Mouse (Mus musculus) heart, adult 2 months (tissue): Measurements from ENCODE around the gene Map3k12. TPM values are rescaled to one million over a fixed set of nuclear protein-coding genes. Genes with fewer than 3 reads are reported as not detected.

Experiments used
- DNase-seq, 2 experiments: peaks; one replicate each; pipeline ENCODE4 v3.0.0; 2021
- H3K27ac ChIP-seq: fragments of 200-600 bp; 2 replicates; pipeline ENCODE4 v1.8.1; 2022
- H3K27me3 ChIP-seq: fragments of 200-500 bp; 2 replicates; pipeline ENCODE4 v1.6.1; 2012; ENCODE audit warnings: mild to moderate bottlenecking, low read length, inconsistent platforms, mixed read lengths; ENCODE audit not compliant: control insufficient read depth, insufficient read depth
- H3K36me3 ChIP-seq: fragments of 200-500 bp; 2 replicates; pipeline ENCODE4 v1.6.1; 2012; ENCODE audit warnings: low read length, inconsistent platforms; ENCODE audit not compliant: control insufficient read depth, insufficient read depth
- H3K4me1 ChIP-seq: fragments of 200-500 bp; 2 replicates; pipeline ENCODE4 v1.6.1; 2011; ENCODE audit warnings: low read length; ENCODE audit not compliant: control insufficient read depth, insufficient read depth
- H3K4me3 ChIP-seq: fragments of 200-600 bp; 2 replicates; pipeline ENCODE4 v1.8.1; 2022
- H3K79me2 ChIP-seq: fragments of 200-500 bp; replicated peaks from 2 replicates; pipeline ENCODE4 v1.6.1; 2012; ENCODE audit warnings: mild to moderate bottlenecking, inconsistent platforms, low read length, moderate library complexity, mixed read lengths; ENCODE audit not compliant: control insufficient read depth, insufficient read depth
- H3K9ac ChIP-seq: fragments of 200-500 bp; 2 replicates; pipeline ENCODE4 v1.6.1; 2012; ENCODE audit warnings: low read depth, mild to moderate bottlenecking, control low read depth, inconsistent platforms, low read length, mixed read lengths
- CTCF ChIP-seq: fragments of 200-600 bp; IDR thresholded peaks from 2 replicates; pipeline ENCODE4 v1.8.1; 2022; ENCODE audit warnings: antibody characterized with exemption, mild to moderate bottlenecking, moderate library complexity
- EP300 ChIP-seq: fragments of 200-500 bp; IDR thresholded peaks from 2 replicates; pipeline ENCODE4 v1.6.1; 2011; ENCODE audit warnings: low read depth, low read length, control low read depth; ENCODE audit not compliant: insufficient read depth
- POLR2A ChIP-seq: fragments of 200-500 bp; IDR thresholded peaks from 2 replicates; pipeline ENCODE4 v1.6.1; 2011; ENCODE audit warnings: mild to moderate bottlenecking, low read depth, low read length, control low read depth; ENCODE audit not compliant: insufficient read depth
- WGBS: fragments of 180-500 bp; shearing (Covaris S2); methylation state at CpG from one replicate; pipeline ENCODE4 v1.1.7; 2018; 5-methylcytosine and 5-hydroxymethylcytosine counted together
- intact Hi-C: fragments of 180-260 bp; cut with DNase I; formaldehyde crosslinking; loops from one replicate; pipeline ENCODE4 v1.15.1; 2025
- polyA plus RNA-seq: library from polyadenylated mRNA; depleted of rRNA; stranded (reverse); fragments of >200 nt; gene quantifications from 2 replicates; pipeline ENCODE4 v1.2.3, GENCODE M21; 2012
- total RNA-seq, 2 experiments: library from RNA; stranded (reverse); gene quantifications; 2 replicates each; pipeline ENCODE4 v1.2.3; 2021

The Map3k12 gene
- total and polyA plus RNA-seq, 3 experiments, result 2.1 to 4.1 (median 2.4) TPM

DNA sequence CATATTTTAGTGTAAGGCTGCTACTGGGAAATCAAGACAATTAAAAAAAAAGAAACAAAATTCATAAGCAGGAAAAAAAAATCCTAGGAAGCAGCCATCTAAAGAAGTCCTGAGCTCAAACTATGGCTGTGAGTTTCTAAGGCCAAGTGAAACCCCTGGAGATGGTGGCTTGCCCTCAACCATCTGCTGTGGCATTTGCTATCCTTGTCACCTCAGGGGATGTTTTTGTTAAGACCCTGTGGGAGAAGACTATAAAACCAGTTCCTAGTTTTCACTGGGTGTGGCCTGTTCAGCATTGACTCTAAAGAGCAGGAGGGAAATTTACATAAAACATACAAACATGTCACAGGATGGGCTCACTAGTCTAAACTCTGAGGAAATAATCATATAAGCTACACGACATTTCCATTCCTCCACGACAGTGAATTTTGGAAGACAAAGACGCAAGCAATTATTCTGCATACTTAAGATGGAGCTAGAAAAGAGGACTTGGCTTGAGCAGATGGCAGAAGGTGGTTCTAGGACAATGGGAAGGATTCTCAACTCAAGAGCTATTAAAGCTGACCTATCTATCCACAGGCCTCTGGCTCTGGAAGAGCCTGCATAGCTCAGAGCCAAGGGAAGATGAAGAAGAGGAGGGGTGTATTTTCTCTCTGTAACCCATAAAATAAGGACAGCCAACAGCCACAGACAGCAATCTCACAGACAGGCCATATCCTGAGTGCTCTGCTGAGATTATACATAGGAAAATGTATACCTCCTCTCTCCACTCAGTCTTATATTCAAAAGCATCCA lies 15.4 kb upstream of the Map3k12 start:
- Histone ChIP-seq H3K4me3 (no peak overlapping the region), H3K27me3 (no peaks in the 10 kb centered on the region), H3K36me3 (peaks cover 17% of the 10 kb centered on the region), H3K9ac (no peak overlapping the region), H3K79me2 (no peaks in the 10 kb centered on the region), H3K27ac (no peak overlapping the region), H3K4me1 (no peaks in the 10 kb centered on the region)
- TF ChIP-seq EP300, result no peak
- no peak for TF ChIP-seq POLR2A
- no peak for TF ChIP-seq CTCF
- DNase-seq, result no peak
- 89% methylated on average over 3 of the region's 3 CpGs for WGBS
- intact Hi-C loops, result no loop called here

DNA sequence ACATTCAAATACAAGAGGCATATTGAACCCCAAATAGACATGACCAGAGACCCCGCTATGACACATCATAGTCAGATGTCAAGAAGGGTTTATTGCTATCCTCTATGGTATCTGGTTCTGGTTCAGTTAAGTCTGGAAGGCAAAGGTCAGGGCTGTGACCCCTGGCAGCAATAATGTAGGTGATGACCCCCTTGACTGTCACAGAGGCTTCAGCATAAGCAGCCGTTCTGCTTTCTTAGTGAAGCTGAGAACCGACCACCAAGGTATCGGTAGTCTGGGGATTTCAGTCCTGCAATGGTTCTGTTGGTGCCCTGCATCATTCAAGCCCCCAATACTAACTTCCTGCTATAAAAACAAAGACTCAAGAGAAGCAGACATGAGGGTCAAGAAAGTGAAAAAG lies 14.7 kb upstream of the Map3k12 start:
- TF ChIP-seq POLR2A, result no peak
- TF ChIP-seq EP300, result no peak
- no peak for TF ChIP-seq CTCF
- WGBS, result 89% methylated on average over 4 of the region's 4 CpGs
- no peaks in the 10 kb centered on the region for H3K4me1 ChIP-seq
- no peaks in the 10 kb centered on the region for H3K27me3 ChIP-seq
- H3K79me2 ChIP-seq, result no peaks in the 10 kb centered on the region
- intact Hi-C loops, result no loop called here
- no peak overlapping the region for H3K27ac ChIP-seq
- peaks cover 17% of the 10 kb centered on the region for H3K36me3 ChIP-seq
- DNase-seq, result no peak
- no peak overlapping the region for H3K4me3 ChIP-seq
- no peak overlapping the region for H3K9ac ChIP-seq

DNA sequence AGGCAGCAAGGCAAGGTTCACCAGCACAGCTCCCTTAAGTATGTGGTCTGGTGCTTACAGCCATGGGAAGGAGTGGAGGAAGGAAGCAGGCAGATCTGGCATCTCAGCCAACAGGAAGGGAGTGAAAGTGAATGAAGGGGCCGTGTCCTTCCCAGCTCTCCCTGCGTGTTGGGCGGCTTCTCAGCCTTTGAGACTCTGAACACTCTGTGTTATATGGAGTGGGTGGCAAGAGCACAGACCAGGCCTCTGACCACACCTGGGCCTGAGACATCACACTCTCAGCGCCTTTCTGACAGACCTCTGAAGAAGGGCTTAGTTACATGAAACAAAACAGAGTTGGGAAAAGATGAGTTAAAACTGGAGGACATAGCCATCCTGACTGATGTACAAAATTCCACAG lies 13.7 kb upstream of the Map3k12 start:
- no peak overlapping the region for H3K27ac ChIP-seq
- H3K27me3 ChIP-seq, result no peaks in the 10 kb centered on the region
- H3K9ac ChIP-seq, result no peak overlapping the region
- no peak overlapping the region for H3K4me3 ChIP-seq
- intact Hi-C loops, result no loop called here
- no peaks in the 10 kb centered on the region for H3K79me2 ChIP-seq
- WGBS, result 41% methylated on average over 4 of the region's 4 CpGs
- DNase-seq, result no peak
- peaks cover 14% of the 10 kb centered on the region for H3K36me3 ChIP-seq
- TF ChIP-seq CTCF (no peak), EP300 (no peak), POLR2A (no peak)
- no peaks in the 10 kb centered on the region for H3K4me1 ChIP-seq

DNA sequence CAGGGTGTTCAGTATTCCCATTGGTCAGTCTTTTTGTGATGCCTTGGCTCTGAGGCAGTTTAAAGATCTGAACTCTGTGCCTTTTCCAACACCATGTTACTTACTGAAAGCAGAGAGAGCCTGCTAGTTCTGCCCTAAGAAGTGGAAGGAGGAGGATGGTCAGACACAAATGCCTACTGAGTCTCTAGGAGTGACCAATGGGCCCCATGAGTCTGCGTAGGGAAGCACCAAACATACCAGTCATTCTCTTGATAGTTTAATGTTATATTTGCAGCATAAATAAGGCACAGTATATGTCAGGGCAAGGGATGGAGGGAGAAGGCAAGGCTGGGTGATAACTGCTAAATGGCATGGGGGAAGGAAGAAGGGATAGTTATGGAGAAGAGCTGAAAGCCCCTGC lies 11.5 kb upstream of the Map3k12 start:
- Histone ChIP-seq H3K36me3 (peaks cover 14% of the 10 kb centered on the region), H3K4me3 (no peak overlapping the region), H3K27me3 (no peaks in the 10 kb centered on the region), H3K9ac (no peak overlapping the region), H3K79me2 (no peaks in the 10 kb centered on the region), H3K4me1 (no peaks in the 10 kb centered on the region), H3K27ac (no peak overlapping the region)
- WGBS, result 100% methylated on average over 1 of the region's 1 CpGs
- DNase-seq, result no peak
- intact Hi-C loops, result loop anchor here (10.0 kb wide), 1 partner anchor 144 kb away; no protein-coding TSS in a partner anchor
- no peak for TF ChIP-seq CTCF
- no peak for TF ChIP-seq EP300
- TF ChIP-seq POLR2A, result no peak

DNA sequence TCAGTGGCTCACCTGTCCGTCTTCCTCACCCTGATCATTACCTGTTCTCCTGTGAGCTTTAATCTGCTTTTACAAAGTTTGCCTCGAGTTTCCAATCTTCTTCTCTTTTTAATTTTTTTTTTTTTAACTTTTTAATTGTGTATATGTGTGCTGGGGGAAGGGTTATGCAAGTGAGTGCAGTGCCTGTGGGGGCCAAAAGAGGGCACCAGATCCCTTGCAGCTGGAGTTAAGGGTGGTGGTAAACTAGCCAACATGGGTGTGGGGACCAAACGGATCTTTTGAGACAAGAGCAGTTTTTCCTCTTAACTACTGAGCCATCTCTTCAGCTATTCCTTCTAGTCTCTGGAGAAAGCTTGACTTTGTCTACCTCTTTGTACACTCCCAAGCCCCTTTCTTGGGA lies 11.1 kb upstream of the Map3k12 start:
- peak; percentile 62 for TF ChIP-seq CTCF
- no peak for TF ChIP-seq EP300
- intact Hi-C loops, result loop anchor here (10.0 kb wide), 1 partner anchor 143 kb away; no protein-coding TSS in a partner anchor
- 83% methylated on average over 3 of the region's 3 CpGs for WGBS

DNA sequence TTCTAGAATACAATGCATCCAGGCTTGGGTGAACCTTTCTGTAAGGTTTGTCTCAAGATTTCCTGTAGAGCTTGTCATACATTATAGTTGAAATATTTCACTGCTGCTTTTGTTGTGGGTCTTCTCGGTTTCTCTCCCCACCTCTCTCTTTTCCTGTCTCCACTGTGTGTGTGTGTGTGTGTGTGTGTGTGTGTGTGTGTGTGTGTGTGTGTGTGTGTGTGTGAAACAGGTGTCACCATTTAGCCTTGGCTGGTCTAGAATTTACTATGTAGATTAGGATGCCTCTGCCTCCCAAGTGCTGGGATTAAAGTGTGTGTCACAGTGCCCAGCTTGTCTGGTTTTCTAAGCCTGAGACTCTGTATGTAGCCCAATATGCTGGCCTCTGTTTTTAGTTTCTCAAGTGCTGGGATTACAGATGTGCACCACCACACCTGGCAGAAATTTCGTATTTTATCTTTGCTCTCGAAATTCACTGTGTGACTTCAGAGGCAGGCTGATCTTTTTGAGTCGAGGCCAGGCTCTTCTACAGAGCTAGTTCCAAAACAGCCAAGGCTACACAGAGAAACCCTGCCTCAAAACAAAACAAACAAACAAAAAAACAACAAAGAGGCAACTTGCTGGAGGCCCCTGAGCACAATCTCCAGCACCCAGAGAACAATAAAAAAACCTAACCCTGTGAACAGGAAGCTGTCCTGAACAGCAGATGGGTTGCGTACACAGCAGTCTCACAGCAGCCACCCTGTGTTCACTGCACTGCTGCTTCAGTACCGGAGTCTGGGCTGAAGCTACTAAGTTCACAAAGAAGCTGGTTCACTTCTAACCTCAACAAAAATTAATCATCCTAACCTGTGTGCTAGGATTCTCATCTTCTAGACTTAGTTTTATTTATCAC lies 9.5 kb upstream of the Map3k12 start:
- no peaks in the 10 kb centered on the region for H3K79me2 ChIP-seq
- H3K36me3 ChIP-seq, result peaks cover 5% of the 10 kb centered on the region; the same call in 1 of the 2 replicates
- H3K27ac ChIP-seq, result no peak overlapping the region
- H3K9ac ChIP-seq, result no peak overlapping the region
- no peak for TF ChIP-seq POLR2A
- no peak for TF ChIP-seq CTCF
- no peak for TF ChIP-seq EP300
- H3K4me3 ChIP-seq, result no peak overlapping the region
- 61% methylated on average over 6 of the region's 6 CpGs for WGBS
- DNase-seq, result no peak
- H3K27me3 ChIP-seq, result no peaks in the 10 kb centered on the region
- H3K4me1 ChIP-seq, result no peaks in the 10 kb centered on the region
- intact Hi-C loops, result loop anchor here (10.0 kb wide), 1 partner anchor 142 kb away; no protein-coding TSS in a partner anchor

More for the DNA sequence above, 11.1 kb upstream of the Map3k12 start:
- no peaks in the 10 kb centered on the region for H3K4me1 ChIP-seq
- no peak overlapping the region for H3K4me3 ChIP-seq
- peaks cover 14% of the 10 kb centered on the region for H3K36me3 ChIP-seq
- no peak for DNase-seq
- H3K27me3 ChIP-seq, result no peaks in the 10 kb centered on the region
- H3K9ac ChIP-seq, result no peak overlapping the region
- no peak overlapping the region for H3K27ac ChIP-seq
- no peaks in the 10 kb centered on the region for H3K79me2 ChIP-seq
